Mouse (Mus musculus) retina, adult 2 months (tissue): ENCODE measurements around the gene Mbnl2.
"Not testable (repeated sequence)": the region's sequence is repeated elsewhere in the genome, so short reads cannot be mapped to it uniquely, and the experiment has no call there.

Source experiments
- DNase-seq: peaks from one replicate; pipeline ENCODE4 v3.0.0-alpha.2; 2012; ENCODE audit warnings: low read depth, low spot score

Mbnl2 gene

DNA sequence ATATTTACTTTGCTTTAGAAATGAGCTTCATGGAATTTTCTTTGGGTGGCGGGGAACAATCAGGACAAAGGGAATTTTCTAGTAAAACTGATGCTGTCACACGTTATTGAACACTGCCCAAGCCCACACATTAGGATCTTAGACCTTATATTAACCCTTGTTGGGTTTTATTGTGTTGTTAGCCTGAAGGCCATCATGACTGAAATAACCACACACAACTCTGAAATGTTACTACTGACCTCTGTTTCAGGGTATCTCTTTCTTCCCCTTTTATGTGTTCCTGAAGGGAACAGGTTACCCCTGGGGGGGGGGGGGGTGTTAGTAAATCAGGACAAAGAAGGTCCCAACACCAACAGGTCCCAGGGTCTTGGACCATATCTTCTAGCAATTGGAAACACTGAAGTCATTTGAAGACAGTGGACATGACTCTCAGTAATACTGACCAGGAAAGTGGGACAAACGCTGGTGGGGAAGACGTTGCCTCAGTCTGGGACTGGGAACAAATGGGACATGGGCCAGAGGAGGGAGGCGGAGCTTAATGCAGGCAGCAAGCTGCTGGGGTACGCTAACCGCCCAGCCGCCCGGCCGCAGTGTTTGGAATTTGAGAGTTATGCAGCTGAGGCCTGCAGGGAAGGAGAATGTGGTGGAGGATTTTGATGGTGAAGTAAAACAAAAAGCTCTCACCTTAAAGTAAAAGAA, 80.4 kb downstream of the Mbnl2 start:
- DNase-seq = no peak

DNA sequence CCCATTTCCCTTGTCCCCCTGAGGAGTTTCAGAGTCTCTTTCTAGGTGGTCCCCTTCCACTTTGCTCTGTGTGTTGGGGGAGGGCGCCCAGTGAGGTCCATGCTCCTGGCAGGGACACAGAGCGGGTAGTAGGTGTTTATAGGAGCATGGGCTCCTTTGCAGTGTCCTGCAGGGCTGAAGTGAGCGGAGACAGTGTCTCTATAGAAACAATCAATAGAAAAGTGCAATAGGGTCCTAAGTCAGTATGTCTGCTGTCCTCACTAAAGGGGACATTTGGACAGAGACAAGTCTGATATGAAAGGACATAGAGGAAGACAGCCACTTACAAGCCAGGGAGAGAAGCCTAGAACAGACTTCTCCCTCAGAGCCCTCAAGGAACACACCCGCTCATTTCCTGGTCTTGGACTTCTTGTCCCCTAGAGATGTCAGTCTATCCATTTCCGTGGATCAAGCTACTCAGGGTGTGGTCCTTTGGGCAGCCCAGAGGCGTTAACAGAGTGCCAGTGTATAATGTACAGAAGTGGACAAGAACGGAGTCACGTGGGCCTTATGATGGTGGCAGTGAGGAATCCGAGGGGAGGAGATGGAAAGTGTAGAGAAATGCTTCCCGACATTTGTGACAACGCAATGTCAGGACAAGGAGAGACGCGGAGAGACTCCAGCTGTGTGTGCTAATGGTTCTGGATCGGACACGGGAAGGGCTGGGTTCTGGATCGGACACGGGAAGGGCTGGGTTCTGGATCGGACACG, 82.0 kb downstream of the Mbnl2 start:
- DNase-seq = no peak

DNA sequence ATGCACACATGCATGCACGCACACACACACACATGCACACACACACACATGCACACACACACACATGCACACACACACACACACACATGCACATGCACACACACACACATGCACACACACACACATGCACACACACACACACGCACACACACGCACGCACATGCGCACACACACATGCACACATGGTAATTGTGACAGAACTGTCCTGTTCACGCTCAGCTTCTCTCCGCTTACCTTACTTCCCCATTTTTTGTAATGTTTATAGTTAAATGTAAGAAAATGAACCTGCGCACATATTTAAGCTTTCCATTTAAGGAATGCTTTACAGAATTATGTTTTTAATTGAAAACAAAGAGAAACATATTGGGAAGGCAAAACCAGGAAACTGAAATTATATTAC, 84.1 kb downstream of the Mbnl2 start:
- not testable (repeated sequence) for DNase-seq

DNA sequence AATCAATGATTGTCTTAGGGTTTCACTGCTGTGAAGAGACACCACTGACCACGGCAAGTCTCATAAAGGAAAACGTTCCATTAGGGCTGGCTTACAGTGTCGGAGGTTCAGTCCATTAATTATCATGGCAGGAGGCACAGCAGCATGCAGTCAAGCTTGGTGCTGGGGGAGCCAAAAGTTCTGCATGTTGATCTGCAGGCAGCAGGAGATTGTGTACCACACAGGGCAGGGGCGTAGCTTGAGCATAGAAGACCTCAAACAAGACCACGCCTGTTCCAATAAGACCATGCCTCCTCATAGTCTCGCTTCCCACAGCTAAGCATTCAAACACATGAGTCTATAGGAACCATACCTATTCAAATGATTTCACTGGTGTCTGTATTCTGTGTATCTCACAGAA, 85.7 kb downstream of the Mbnl2 start:
- no peak for DNase-seq

DNA sequence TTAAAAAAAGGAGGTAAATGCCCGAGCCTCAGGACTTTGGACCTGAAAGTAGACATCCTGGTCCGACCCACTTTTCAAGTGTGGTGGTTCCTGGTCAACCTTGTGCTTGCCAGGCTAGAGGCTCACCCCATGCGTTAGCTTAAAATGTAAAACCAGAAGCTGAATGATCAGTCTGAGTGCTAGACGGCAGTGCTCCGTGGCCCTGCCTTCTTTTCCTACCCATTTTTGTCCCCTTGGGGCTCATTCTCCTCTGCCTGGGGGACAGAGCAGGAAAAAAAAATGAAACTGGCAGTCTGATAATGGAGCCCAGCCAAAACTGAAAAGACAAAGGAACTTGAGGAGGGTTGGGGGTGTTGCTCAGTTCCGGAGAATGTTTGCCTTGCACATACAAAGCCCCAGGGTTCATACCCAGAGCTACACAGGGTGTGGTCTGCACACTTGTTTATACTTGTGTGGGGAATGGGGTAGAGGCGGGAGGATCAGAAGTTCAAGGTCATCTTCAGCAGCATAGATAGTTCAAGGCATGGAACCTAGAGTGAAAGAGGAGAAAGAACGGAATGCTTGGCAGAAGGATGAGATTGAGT, 87.0 kb downstream of the Mbnl2 start:
- no peak for DNase-seq

DNA sequence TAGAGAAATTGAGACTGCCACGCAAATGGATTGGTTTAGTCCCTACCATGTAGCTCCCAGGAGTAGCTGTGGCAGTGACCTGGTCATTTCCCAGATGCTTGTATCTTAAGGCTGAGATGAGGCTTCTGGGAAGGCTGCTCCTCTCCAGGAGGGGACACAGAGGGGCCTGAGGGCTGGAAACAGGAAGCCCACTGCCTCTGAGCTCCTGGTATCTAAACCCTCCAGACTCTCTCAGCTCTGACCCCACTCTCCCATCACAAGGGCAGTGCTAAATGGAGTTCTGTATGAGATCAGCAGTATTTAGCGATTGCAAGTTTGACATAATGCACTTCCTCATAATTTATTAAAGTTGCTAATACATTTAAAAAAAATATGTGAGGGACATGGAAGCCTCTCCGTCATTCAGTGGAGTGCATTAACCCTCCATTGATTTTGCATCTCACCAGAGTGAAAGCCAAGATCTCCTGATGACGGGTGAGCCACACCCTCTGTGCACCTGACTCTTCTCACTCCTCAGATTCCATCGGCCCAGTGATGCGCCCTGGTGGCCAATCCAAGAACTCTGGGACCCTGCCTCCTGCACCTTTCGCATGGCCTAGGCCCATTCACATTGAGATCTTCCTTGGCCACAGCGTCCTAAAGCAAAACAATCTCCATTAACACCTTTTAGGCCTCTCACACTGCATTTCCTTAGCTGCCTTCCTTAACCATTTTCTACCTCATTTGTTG, 87.8 kb downstream of the Mbnl2 start:
- no peak for DNase-seq

DNA sequence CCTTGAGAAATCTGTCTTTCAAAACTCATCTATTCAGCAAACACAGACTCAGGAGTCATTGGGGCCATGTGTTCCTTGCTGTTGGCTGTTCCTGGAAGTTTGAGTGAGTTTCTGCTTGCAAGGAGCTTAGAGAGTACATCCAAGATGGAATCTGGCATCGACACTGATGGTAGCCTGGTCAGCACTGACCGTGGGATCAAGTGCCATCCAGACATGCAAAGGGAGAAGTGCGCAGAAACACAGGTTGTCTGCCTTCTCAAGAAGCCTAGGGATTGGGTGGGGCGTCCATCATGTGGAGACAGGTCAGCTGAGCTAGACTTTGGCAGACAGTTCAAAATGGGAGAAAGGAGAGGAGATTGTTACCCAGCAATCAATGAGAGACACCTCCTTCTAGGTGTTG, 89.6 kb downstream of the Mbnl2 start:
- no peak for DNase-seq

DNA sequence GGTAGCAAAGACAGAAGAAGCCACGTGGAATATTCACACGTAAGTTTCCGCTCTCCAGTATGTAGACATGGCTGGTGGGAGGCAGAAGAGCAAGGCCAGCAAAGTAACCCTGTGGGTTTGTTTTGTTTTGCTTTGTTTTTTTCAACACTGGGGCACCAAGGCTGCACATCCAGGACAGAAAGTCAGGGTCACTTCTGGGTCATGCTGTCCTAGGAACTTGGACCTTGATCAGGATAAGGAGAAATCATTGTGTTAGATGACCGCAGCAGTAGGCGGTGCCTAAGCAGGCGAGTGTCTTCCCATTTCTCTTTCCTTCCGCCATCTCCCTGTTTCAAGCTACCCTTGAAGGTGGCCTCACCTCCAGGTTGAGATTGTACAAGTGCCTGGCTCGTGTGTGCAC, 91.5 kb downstream of the Mbnl2 start:
- no peak for DNase-seq

DNA sequence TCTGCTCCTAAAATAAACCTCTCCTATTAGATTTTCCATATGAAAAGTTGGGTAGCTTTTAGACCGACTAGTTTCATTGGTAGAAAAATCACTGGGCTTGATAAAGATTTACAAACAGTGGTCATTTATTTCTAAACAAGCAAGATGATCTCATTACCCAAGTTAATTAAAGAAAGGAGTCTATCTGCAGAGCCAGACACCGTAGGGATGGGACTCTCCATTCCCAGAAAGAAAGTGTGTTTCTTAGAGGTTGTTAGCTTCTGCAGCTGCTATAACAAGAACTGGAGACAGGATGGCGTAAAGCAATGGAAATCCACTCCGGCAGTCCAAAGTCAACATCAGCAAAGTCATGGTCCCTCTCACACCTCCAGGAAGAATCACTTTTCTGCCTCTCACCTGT, 92.1 kb downstream of the Mbnl2 start:
- no peak for DNase-seq

DNA sequence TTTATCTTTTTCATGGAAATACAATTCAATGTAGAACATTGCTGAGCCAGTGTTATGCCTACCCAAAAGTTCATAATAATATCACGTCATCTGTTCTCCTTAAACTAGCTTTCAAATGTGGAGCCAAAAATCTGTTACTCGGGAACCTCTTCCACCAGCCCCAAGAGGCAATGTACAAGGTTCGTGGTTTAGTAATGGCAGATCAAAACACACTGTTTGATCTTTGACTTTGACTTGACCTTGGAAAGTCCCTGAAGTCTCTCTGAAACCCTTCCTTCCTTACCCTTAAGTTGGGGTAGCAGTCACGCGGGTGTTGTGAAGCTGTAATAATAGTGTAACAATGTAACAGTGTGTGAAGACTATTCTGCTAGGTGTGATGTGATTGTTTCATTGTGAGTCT, 93.0 kb downstream of the Mbnl2 start:
- no peak for DNase-seq

DNA sequence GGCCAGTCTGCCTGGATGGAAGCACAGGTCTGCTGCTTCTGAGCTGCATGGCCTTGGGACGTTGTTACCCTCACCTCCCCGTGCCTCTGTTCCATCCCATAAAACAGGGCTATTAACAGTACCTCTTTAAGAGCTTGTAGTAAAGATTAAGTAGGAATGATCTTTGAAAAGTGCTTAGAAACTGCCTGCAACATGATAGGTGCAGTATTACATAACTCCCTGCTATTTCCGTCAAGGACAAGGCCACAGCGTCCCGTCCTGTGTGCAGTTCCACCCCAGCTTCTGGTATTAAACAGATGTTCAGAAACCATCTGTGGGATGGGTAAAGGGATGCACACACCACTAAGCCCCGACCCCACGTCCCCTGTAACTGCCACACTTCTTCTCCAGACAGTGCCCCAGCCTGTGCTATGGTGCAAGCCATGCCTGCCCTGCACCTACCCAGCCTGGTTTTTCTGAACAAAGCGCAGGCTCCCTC, 93.5 kb downstream of the Mbnl2 start:
- no peak for DNase-seq

DNA sequence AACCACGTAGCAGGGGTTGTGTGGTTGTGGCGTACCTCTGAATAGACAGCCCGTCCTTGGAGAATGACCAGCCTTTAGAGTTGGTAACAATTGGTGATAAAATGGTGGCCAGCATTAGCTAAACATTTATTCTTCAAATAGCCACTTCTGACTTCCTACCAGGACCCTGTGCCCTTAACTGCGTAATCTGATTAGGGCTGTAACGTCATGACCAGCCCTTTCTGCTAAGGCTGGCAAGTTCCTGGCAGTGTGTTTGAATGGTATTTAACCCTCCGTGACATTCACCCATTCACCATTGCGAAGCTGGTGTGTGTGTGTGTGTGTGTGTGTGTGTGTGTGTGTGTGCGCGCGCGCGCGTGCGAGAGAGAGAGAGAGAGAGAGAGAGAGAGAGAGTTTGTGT, 94.6 kb downstream of the Mbnl2 start:
- no peak for DNase-seq

DNA sequence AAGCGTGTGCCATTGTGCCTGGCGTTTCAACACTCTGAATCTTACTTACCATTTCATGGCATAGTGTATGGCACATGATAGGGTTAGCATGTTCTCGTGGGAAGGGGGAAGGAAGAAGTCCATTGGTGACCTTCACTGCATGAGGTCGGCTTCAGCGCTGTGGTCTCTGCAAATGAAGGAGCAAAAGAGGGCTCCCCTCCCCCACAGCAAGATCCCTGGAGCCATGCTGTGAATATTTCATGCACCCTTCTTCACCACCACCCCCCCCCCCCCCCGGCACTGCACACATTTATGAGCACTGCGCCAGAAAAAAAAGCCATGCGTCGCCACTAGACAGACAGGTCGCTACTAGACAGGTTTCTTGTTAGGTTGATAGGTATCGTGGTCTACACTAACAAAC, 95.2 kb downstream of the Mbnl2 start:
- DNase-seq = no peak

DNA sequence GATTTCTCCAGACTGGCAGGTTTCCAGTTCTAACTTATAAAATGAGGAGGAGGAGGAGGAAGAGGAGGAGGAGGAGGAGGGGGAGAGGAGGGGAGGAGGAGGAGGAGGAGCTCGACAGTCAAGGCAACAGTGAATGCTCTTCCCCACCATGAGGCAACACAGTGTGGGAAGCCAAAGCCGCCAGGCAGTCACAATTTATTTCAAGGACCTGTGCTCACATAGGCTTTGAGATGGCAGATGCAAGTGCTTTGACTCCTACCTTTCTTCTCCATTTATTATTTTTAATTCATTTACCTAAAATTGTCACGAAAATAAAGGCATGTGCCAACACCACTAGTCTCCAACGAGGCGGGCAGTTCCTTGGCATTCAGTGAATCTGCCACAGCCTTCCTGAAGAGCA, 95.7 kb downstream of the Mbnl2 start:
- no peak for DNase-seq

DNA sequence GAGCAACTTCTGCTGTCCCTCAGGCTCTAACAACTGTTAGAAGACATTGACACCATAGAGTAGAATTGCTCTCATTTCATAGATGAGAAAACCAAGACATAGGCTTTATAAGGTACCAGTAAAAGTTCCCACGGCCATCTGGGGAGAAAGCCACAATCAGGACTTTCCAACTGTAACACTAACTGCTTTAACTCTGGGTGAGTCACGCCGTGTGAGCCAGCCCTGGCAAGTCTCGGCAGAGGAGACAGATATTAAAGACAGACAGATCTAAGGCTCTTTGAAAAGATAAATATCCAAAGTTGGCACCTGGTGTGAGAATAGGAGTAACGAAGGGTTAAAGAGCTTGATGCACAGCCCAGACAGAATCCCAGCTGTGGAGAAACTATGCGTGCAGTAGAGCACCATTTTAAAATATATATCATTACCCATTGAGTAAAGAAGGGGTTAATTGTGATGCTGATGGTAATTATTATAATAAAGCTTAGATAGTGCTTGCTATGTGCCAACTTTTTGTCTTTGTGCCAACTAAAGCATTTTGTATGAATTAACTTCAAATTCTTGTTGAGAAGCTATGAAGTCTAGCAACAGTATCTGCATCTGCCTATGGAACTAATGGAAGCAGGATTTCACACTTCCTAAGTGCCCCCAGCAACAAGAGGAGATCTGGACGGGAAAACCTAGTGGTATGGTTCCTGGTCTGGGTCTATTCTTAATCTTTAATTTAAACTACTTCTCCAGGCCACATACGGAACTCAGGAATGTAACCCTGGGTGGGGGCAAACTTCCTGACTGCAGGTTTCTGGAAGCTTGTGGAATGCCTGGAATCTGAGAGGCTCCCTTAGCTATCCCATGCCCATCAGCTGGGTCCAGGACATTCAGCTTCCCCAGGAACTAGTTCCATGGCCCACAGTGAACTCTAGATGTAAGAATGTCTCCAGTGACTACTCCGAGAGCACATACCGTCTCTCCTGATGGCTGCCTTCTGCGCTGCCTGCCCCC, 97.9 kb downstream of the Mbnl2 start:
- no peak for DNase-seq

DNA sequence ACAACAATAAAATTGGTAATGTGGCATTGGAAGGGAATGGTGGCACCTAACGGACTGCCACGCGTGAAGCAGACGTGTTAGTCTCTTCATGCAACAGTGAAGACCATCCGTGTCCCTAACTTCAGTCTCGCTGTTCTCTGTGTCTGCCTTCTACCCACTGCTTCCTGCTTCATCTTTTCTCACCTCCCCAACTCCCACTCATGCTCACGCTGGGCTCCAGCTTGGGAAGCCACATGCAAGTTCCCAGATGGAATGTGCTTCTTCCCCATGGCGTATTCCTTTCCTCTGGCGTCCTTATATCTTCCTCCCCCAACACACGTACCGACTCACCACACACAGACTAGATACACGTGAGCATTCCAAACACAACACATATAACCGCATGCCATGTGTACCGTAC, 99.3 kb downstream of the Mbnl2 start:
- DNase-seq = no peak

DNA sequence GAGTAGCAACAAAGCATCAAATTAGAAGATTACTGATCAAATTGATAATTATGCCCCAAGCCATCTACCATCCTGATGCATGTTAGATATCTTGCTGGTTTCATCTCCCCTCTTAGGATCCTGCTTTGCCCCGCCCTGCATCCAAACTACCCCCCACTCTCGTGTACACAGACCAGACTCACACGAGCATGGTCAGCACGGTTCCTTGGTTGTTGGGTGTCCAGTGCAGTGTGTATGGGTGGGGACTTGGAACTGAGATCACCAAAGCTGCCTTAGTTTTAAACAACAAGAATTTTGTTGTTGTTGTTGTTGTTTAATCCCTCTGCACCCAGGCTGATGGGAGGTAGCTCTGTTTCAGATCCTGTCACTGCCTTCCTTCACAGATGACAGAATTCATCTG, 101.7 kb downstream of the Mbnl2 start:
- DNase-seq = no peak

DNA sequence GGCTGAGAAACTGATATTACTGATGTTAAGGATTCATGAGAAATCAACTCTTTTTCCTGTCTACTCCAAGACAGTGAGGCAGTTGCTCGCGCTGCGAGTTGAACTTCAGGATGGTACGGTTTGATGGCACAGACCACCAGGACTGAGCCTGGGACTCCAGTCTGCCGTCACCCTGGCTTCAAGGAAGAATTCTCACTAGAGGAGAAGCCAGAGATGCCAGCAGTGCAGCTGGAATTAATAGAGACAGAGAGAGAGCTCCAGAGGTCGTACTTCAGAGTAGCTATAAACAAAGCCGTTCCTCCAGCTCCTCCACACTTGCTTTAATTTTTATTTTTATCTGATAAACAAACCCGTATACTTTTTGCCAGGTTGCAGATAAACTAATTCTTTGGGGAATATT, 102.5 kb downstream of the Mbnl2 start:
- DNase-seq = no peak

DNA sequence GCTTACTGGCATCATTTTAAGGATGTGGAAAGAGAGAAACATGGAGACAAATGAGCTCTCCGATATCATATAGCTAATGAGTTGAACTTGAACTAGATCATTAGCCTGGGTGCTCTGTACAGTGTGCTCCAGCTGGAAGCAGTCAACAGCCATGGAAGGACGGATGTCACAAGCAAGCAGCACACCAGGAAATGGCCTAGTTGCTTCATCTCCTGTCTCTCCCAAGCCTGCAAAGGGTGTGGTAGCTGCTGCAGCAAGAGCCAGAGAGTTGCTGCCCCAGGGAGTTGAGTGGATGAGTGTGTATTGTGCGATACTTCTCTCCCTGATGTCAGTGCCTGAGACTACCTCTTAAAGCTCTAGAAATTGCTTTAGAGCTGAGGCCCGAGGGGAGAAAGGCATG, 104.2 kb downstream of the Mbnl2 start:
- DNase-seq = no peak

DNA sequence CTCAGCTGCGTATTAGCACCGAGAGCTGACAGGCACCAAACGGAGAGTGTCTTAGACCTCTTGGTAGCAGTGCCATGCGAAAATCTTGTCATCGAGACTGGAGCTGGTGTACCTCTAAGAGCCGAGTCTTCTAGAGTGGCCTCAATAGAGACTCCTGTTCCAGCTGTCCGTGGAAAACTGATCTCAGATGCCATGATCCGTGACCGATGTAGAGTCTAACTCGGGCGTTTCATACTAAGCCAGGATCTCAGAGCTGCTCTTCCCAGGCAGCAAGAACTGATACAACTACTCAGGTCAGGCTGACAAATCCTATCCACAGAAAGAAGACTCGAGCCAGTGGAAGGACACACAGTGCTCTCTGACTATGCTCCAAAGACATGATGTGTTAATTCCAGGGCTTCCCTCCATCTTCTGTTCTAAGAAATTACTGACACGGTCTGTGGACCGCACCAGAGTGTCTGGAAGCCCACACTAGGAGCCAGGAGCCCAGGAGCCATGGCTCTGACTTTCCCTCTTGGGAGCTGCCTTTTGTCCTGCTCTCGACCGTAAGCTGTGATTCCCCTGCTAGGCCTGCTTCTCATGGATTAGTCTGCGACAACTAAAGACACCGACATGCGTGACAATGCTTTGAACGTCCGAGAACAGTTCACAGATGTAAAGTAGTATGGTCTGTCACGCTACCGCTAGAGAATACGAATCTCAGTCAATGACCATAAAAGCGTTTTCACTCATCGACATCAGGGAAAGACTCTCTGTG, 106.1 kb downstream of the Mbnl2 start:
- no peak for DNase-seq
